Mouse (Mus musculus) intestine, postnatal 0 days (tissue): ENCODE measurements around the gene Gm20518. TPM values are rescaled to one million over a fixed set of nuclear protein-coding genes. Genes with fewer than 3 reads are reported as not detected.
A peak's percentile ranks its signal among the peaks of the same experiment; 100 is the strongest.

Experiments
- ATAC-seq: fragments of 200-750 bp; cut with Nextera tagmentation; 2 replicates; pipeline ENCODE4 v1.8.0; 2017; ENCODE audit warnings: mild to moderate bottlenecking, moderate TSS enrichment, moderate library complexity
- H3K27ac ChIP-seq: fragments of 300-500 bp; sonication (generic); 2 replicates; pipeline ENCODE4 v1.5.1; 2014; ENCODE audit warnings: mild to moderate bottlenecking, low read depth, low read length, moderate library complexity
- H3K27me3 ChIP-seq: fragments of 300-500 bp; sonication (generic); replicated peaks from 2 replicates; pipeline ENCODE4 v1.6.1; 2014; ENCODE audit warnings: low read length, mixed read lengths; ENCODE audit not compliant: control insufficient read depth, insufficient read depth
- H3K36me3 ChIP-seq: fragments of 300-500 bp; sonication (generic); 2 replicates; pipeline ENCODE4 v1.6.1; 2014; ENCODE audit warnings: mild to moderate bottlenecking, moderate library complexity; ENCODE audit not compliant: control insufficient read depth, insufficient read depth
- H3K4me1 ChIP-seq: fragments of 300-500 bp; sonication (generic); replicated peaks from 2 replicates; pipeline ENCODE4 v1.6.1; 2014; ENCODE audit warnings: antibody characterized with exemption, low read length, mixed read lengths; ENCODE audit not compliant: control insufficient read depth, insufficient read depth
- H3K4me2 ChIP-seq: fragments of 300-500 bp; sonication (generic); replicated peaks from 2 replicates; pipeline ENCODE4 v1.6.1; 2014; ENCODE audit warnings: low read depth, mild to moderate bottlenecking, moderate library complexity
- H3K4me3 ChIP-seq: fragments of 300-500 bp; sonication (generic); 2 replicates; pipeline ENCODE4 v1.5.1; 2014; ENCODE audit warnings: low read depth, low read length
- H3K9ac ChIP-seq: fragments of 300-500 bp; sonication (generic); 2 replicates; pipeline ENCODE4 v1.6.1; 2014; ENCODE audit warnings: mild to moderate bottlenecking, low read depth, low read length
- H3K9me3 ChIP-seq: fragments of 300-500 bp; sonication (generic); 2 replicates; pipeline ENCODE4 v1.6.1; 2016; ENCODE audit warnings: mixed run types; ENCODE audit not compliant: control insufficient read depth
- CTCF ChIP-seq: sonication (generic); IDR thresholded peaks from 2 replicates; pipeline ENCODE4 v1.5.1; 2016; ENCODE audit warnings: low read depth, mild to moderate bottlenecking, control low read depth, antibody characterized with exemption, moderate library complexity
- WGBS: fragments of 180-500 bp; shearing (Covaris S2); extraction: QIAGEN DNeasy Blood & Tissue Kit; methylation state at CpG from one replicate; pipeline ENCODE4 v1.1.7; 2014; 5-methylcytosine and 5-hydroxymethylcytosine counted together
- polyA plus RNA-seq: library from polyadenylated mRNA; unstranded; fragments of >200 nt; fragmentation: Nextera tagmentation; extraction: Ambion mirVana; gene quantifications from 2 replicates; pipeline ENCODE4 v1.2.1, GENCODE M21; 2015

The Gm20518 gene
- polyA plus RNA-seq, 1 experiment from 2014 or later = not detected

- peaks cover 5% of the 10 kb centered on the region; the same call in 1 of the 2 replicates for H3K4me1 ChIP-seq
- WGBS = under 1% methylated on average over 35 of the region's 35 CpGs
Observed at GRCm38 (mm10) chr16:17911052-17911595, 19.7 kb upstream of the Gm20518 start, which contains the start of gene Ess2. Ess2 (minus strand) TSS chr16:17911348.

DNA sequence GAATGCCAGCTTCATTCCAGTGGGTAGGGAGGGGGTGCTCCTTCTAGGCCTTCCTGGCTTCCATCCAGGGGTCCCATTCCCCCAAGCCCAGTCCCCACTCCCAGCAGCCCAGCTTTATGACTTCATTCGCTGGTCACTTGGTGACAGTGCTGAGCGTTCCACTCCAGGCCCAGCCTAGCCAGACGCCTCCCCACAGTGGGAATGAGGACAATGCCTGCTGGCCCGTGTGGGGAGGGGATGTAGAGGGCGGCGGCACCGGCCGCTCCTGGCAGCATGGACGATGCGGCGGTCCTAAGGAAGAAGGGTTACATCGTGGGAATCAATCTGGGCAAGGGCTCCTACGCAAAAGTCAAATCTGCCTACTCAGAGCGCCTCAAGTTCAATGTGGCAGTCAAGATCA, 7.0 kb upstream of the Gm20518 start, which contains the start of the genes Dgcr2 and Tssk2:
TSS of gene Dgcr2 (minus strand) at position 101 of the 400 bp plus-strand sequence.
TSS of gene Tssk2 (plus strand) at position 176 of the 400 bp plus-strand sequence.
- no peaks in the 10 kb centered on the region for H3K27me3 ChIP-seq
- no peaks in the 10 kb centered on the region for H3K4me1 ChIP-seq
- H3K4me2 ChIP-seq = no peak within 1 kb of the TSS
- H3K27ac ChIP-seq = no peak within 1 kb of the TSS
- ATAC-seq = no peak
- WGBS = 89% methylated on average over 14 of the region's 14 CpGs
- no peak within 1 kb of the TSS for H3K9ac ChIP-seq
- H3K36me3 ChIP-seq = peaks cover 38% of the 10 kb centered on the region
- no peak for TF ChIP-seq CTCF
- H3K9me3 ChIP-seq = no peaks in the 10 kb centered on the region
- H3K4me3 ChIP-seq = no peak within 1 kb of the TSS

More at GRCm38 (mm10) chr16:17911052-17911595, 19.7 kb upstream of the Gm20518 start, which contains the start of gene Ess2:
- Histone ChIP-seq H3K27ac (no peak within 1 kb of the TSS), H3K9ac (peak within 1 kb of the TSS; percentile 64), H3K4me3 (peak within 1 kb of the TSS; percentile 86), H3K27me3 (peaks cover 44% of the 10 kb centered on the region), H3K9me3 (no peaks in the 10 kb centered on the region), H3K36me3 (peaks cover 33% of the 10 kb centered on the region), H3K4me2 (peak within 1 kb of the TSS; percentile 82)
- ATAC-seq = peak; percentile 93
- TF ChIP-seq CTCF = peak; percentile 84

DNA sequence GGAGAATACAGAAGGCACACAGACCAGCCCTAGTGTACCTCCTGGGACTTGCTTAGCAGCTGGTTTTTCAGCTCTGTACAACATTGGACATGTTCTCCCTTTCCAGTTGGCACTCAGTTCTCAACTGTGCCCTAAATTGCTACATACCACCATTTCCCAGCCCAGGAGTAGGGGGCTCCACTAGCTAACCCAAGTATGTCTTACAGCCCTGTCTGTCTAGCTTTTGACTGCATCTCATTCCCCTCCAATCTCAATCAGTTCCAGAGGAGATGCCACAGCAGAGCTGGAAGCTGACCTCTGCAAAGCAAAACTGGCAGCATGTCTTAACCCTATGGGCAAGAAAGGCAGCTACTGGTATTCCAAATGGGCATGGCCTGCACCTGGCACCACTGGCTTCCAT, 4.6 kb upstream of the Gm20518 start:
- H3K27me3 ChIP-seq = no peaks in the 10 kb centered on the region
- H3K4me3 ChIP-seq = no peak overlapping the region
- H3K9ac ChIP-seq = no peak overlapping the region
- no peak overlapping the region for H3K4me2 ChIP-seq
- H3K27ac ChIP-seq = no peak overlapping the region
- no peak for TF ChIP-seq CTCF
- H3K4me1 ChIP-seq = peaks cover 4% of the 10 kb centered on the region; the same call in 1 of the 2 replicates
- ATAC-seq = no peak
- H3K9me3 ChIP-seq = no peaks in the 10 kb centered on the region
- peaks cover 15% of the 10 kb centered on the region for H3K36me3 ChIP-seq

DNA sequence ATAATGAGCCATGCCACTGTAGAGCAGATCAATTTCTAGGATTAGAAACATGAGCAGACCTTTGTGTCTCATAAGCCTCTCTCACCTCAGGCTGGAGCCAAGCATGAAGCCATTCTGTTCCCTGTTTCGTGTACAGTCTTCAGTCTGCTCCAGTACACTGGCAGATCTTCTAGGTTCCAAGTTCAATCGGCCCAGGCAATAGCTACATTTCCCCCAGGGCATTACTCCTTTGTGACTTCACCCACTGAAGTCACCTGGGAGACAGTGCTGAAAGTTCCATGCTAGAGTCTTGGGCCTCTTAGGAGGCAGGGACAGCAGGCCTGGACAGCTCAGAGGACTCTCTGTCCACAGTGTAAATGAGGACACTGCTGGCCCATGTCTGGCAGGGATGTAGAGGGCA, 2.5 kb upstream of the Gm20518 start, which contains the start of gene Tssk1:
TSS of gene Tssk1 (plus strand) at position 301 of the 400 bp plus-strand sequence.
- 86% methylated on average over 2 of the region's 2 CpGs for WGBS
- TF ChIP-seq CTCF = no peak
- ATAC-seq = no peak

DNA sequence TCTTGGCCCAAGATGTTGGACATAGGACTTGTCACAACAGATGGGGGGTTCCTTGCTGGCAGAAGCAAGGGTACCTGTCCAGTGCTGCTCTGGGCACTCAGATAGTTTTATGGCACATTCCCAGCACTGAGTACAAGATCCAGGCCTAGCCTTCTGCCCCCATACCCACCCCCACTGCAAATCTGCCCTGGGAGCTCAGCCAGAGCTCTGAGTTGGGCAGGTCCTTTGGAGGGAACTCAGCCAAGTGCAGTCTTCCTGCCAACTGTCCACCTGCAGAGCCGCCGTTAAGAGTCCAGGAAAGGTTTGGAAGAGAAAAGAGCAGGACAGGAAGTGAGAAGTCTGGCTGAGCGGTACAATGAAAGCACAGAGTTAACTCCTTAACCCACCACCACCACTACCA, 1.1 kb upstream of the Gm20518 start:
- Histone ChIP-seq H3K9ac (no peak overlapping the region), H3K27ac (no peak overlapping the region), H3K27me3 (no peaks in the 10 kb centered on the region), H3K4me3 (no peak overlapping the region), H3K4me1 (peaks cover 8% of the 10 kb centered on the region), H3K9me3 (no peaks in the 10 kb centered on the region), H3K4me2 (no peak overlapping the region), H3K36me3 (no peaks in the 10 kb centered on the region)
- no peak for TF ChIP-seq CTCF
- ATAC-seq = no peak
- 59% methylated on average over 3 of the region's 3 CpGs for WGBS

More for the DNA sequence above, 2.5 kb upstream of the Gm20518 start, which contains the start of gene Tssk1:
- Histone ChIP-seq H3K4me3 (no peak within 1 kb of the TSS), H3K9ac (no peak within 1 kb of the TSS), H3K27ac (no peak within 1 kb of the TSS), H3K4me2 (no peak within 1 kb of the TSS), H3K27me3 (no peaks in the 10 kb centered on the region), H3K4me1 (peaks cover 8% of the 10 kb centered on the region), H3K9me3 (no peaks in the 10 kb centered on the region), H3K36me3 (0 out of 2 replicates have a peak, but pooled peaks cover 3% of the 10 kb centered on the region)

- TF ChIP-seq CTCF = no peak
- peak; percentile 77 for ATAC-seq
- 0% methylated on average over 44 of the region's 44 CpGs for WGBS
Observed at GRCm38 (mm10) chr16:17890917-17891566, 429 bp downstream of the Gm20518 start.

More at GRCm38 (mm10) chr16:17890917-17891566, 429 bp downstream of the Gm20518 start:
- Histone ChIP-seq H3K4me1 (peaks cover 8% of the 10 kb centered on the region), H3K9me3 (no peaks in the 10 kb centered on the region), H3K4me2 (peak overlapping the region; percentile 74), H3K27me3 (no peaks in the 10 kb centered on the region), H3K27ac (peak overlapping the region; percentile 92), H3K9ac (peak overlapping the region; percentile 78), H3K36me3 (no peaks in the 10 kb centered on the region), H3K4me3 (peak overlapping the region; percentile 62)
